Mouse (Mus musculus) CH12.LX (cell line): ENCODE measurements at regions not wholly inside any gene's neighbourhood (a gene's known extent, or its start where the extent isn't known, plus 50 kb on each side); places are given as distances from the start of the nearest gene placed in this dataset.

Experiments
- DNase-seq: peaks from one replicate; pipeline ENCODE4 v3.0.0-alpha.2; 2013; ENCODE audit errors: extremely low read depth
- H3K27ac ChIP-seq: 2 replicates; pipeline ENCODE4 v1.5.1; 2012; ENCODE audit warnings: low read depth, mild to moderate bottlenecking, control low read depth, moderate library complexity; ENCODE audit not compliant: insufficient read depth
- H3K27me3 ChIP-seq: replicated peaks from 2 replicates; pipeline ENCODE3; 2012; ENCODE audit warnings: inconsistent platforms
- H3K36me3 ChIP-seq, 2 experiments: replicated peaks in 1 of 2; 2 replicates each; pipeline versions ENCODE3 to v1.6.1; 2012; ENCODE audit warnings: inconsistent platforms in 1 of 2, low read length in 1 of 2, mild to moderate bottlenecking in 1 of 2, mixed read lengths in 1 of 2, moderate library complexity in 1 of 2; ENCODE audit not compliant: control insufficient read depth in 1 of 2, insufficient read depth in 1 of 2
- H3K4me1 ChIP-seq, 2 experiments: 2 replicates each; pipeline ENCODE4 v1.6.1; 2012; ENCODE audit warnings: inconsistent platforms in 1 of 2, moderate library complexity in 1 of 2; ENCODE audit not compliant: insufficient read depth in 2 of 2, control insufficient read depth in 1 of 2
- H3K4me2 ChIP-seq: 2 replicates; pipeline ENCODE4 v1.6.1; 2012; ENCODE audit warnings: low read depth, mild to moderate bottlenecking, control low read depth; ENCODE audit not compliant: poor library complexity, insufficient read depth, severe bottlenecking
- H3K4me3 ChIP-seq, 3 experiments: fragments of 150-350 bp in 1 of 3; sonication (generic) in 1 of 3; replicated peaks in 1 of 3; 2 replicates each; pipeline versions ENCODE3 to v1.5.1; 2011 to 2012; ENCODE audit warnings: low read depth in 2 of 3, low read length in 2 of 3, mild to moderate bottlenecking in 2 of 3, moderate library complexity in 2 of 3, control low read depth in 1 of 3, improper control_type of control experiment in 1 of 3, inconsistent platforms in 1 of 3, mixed read lengths in 1 of 3; ENCODE audit not compliant: poor library complexity in 1 of 3
- H3K79me2 ChIP-seq: replicated peaks from 2 replicates; pipeline ENCODE4 v1.6.1; 2012; ENCODE audit warnings: mild to moderate bottlenecking, moderate library complexity; ENCODE audit not compliant: control insufficient read depth, poor library complexity, insufficient read depth, severe bottlenecking; ENCODE audit errors: extremely low read depth
- H3K9ac ChIP-seq: 2 replicates; pipeline ENCODE4 v1.6.1; 2012; ENCODE audit warnings: low read depth, mild to moderate bottlenecking, control low read depth, moderate library complexity; ENCODE audit not compliant: insufficient read depth
- H3K9me3 ChIP-seq: replicated peaks from 2 replicates; pipeline ENCODE3; 2012; ENCODE audit warnings: low read length, inconsistent platforms, mixed read lengths
- CHD2 ChIP-seq: IDR thresholded peaks from 2 replicates; pipeline ENCODE4 v1.6.1; 2011; ENCODE audit warnings: low read length, improper control_type of control experiment
- E2F4 ChIP-seq: IDR thresholded peaks from 2 replicates; pipeline ENCODE4 v1.6.1; 2011; ENCODE audit warnings: low read depth, low read length, improper control_type of control experiment; ENCODE audit not compliant: insufficient replicate concordance
- ELF1 ChIP-seq: IDR thresholded peaks from 2 replicates; pipeline ENCODE4 v1.6.1; 2014; ENCODE audit warnings: low read depth, mild to moderate bottlenecking, inconsistent platforms, low read length, improper control_type of control experiment
- EP300 ChIP-seq: IDR thresholded peaks from 2 replicates; pipeline ENCODE4 v1.6.1; 2011; ENCODE audit warnings: low read length, improper control_type of control experiment
- GABPA ChIP-seq: IDR thresholded peaks from 2 replicates; pipeline ENCODE4 v1.6.1; 2012; ENCODE audit warnings: low read depth, low read length, improper control_type of control experiment, inconsistent platforms; ENCODE audit not compliant: insufficient replicate concordance
- IRF4 ChIP-seq: IDR thresholded peaks from 2 replicates; pipeline ENCODE4 v1.6.1; 2014; ENCODE audit warnings: low read depth, mild to moderate bottlenecking, inconsistent platforms, low read length, improper control_type of control experiment
- JUN ChIP-seq: IDR thresholded peaks from 2 replicates; pipeline ENCODE4 v1.6.1; 2011; ENCODE audit warnings: low read depth, mild to moderate bottlenecking, low read length, improper control_type of control experiment, moderate library complexity; ENCODE audit not compliant: insufficient read depth
- JUND ChIP-seq: conservative IDR thresholded peaks from 2 replicates; pipeline ENCODE4 v1.6.1; 2011; ENCODE audit warnings: low read depth, low read length, improper control_type of control experiment
- KAT2A ChIP-seq: IDR thresholded peaks from 2 replicates; pipeline ENCODE4 v1.6.1; 2012; ENCODE audit warnings: low read length, improper control_type of control experiment, inconsistent platforms; ENCODE audit not compliant: insufficient replicate concordance
- MAFK ChIP-seq: IDR thresholded peaks from 2 replicates; pipeline ENCODE4 v1.6.1; 2011; ENCODE audit warnings: low read length, improper control_type of control experiment; ENCODE audit not compliant: insufficient replicate concordance
- MAX ChIP-seq: IDR thresholded peaks from 2 replicates; pipeline ENCODE4 v1.6.1; 2011; ENCODE audit warnings: low read length, improper control_type of control experiment
- MAZ ChIP-seq: IDR thresholded peaks from 2 replicates; pipeline ENCODE4 v1.6.1; 2012; ENCODE audit warnings: low read depth, mild to moderate bottlenecking, inconsistent platforms, low read length, improper control_type of control experiment, moderate library complexity
- MEF2A ChIP-seq: IDR thresholded peaks from 2 replicates; pipeline ENCODE4 v1.6.1; 2014; ENCODE audit warnings: low read depth, mild to moderate bottlenecking, inconsistent platforms, low read length, improper control_type of control experiment, borderline replicate concordance
- MXI1 ChIP-seq: IDR thresholded peaks from 2 replicates; pipeline ENCODE4 v1.6.1; 2011; ENCODE audit warnings: mild to moderate bottlenecking, low read depth, low read length, improper control_type of control experiment
- MYC ChIP-seq: IDR thresholded peaks from 2 replicates; pipeline ENCODE4 v1.6.1; 2011; ENCODE audit warnings: low read depth, mild to moderate bottlenecking, improper control_type of control experiment, low read length
- NRF1 ChIP-seq: IDR thresholded peaks from 2 replicates; pipeline ENCODE4 v1.6.1; 2014; ENCODE audit warnings: low read depth, mild to moderate bottlenecking, inconsistent platforms, low read length, improper control_type of control experiment, moderate library complexity
- PAX5 ChIP-seq: IDR thresholded peaks from 2 replicates; pipeline ENCODE4 v1.6.1; 2012; ENCODE audit warnings: low read length, inconsistent platforms, mixed read lengths
- POLR2A ChIP-seq: IDR thresholded peaks from 2 replicates; pipeline ENCODE4 v1.6.1; 2011; ENCODE audit warnings: low read depth, mild to moderate bottlenecking, improper control_type of control experiment, low read length
- POLR2AphosphoS2 ChIP-seq: IDR thresholded peaks from 2 replicates; pipeline ENCODE4 v1.6.1; 2011; ENCODE audit warnings: low read depth, low read length, improper control_type of control experiment
- RAD21 ChIP-seq: IDR thresholded peaks from 2 replicates; pipeline ENCODE4 v1.6.1; 2011; ENCODE audit warnings: low read depth, mild to moderate bottlenecking, low read length, improper control_type of control experiment, moderate library complexity
- RCOR1 ChIP-seq: conservative IDR thresholded peaks from 2 replicates; pipeline ENCODE4 v1.6.1; 2012; ENCODE audit warnings: low read depth, mild to moderate bottlenecking, inconsistent platforms, low read length, improper control_type of control experiment
- SIN3A ChIP-seq: IDR thresholded peaks from 2 replicates; pipeline ENCODE4 v1.6.1; 2012; ENCODE audit warnings: low read length, improper control_type of control experiment, inconsistent platforms
- SMC3 ChIP-seq: IDR thresholded peaks from 2 replicates; pipeline ENCODE4 v1.6.1; 2011; ENCODE audit warnings: low read depth, low read length, improper control_type of control experiment
- TBP ChIP-seq: conservative IDR thresholded peaks from 2 replicates; pipeline ENCODE4 v1.6.1; 2011; ENCODE audit warnings: low read depth, low read length, improper control_type of control experiment
- TCF12 ChIP-seq: IDR thresholded peaks from 2 replicates; pipeline ENCODE4 v1.6.1; 2014; ENCODE audit warnings: low read depth, mild to moderate bottlenecking, inconsistent platforms, low read length, improper control_type of control experiment
- USF1 ChIP-seq: IDR thresholded peaks from 2 replicates; pipeline ENCODE4 v1.6.1; 2014; ENCODE audit warnings: low read depth, mild to moderate bottlenecking, inconsistent platforms, low read length, improper control_type of control experiment
- ZKSCAN1 ChIP-seq: IDR thresholded peaks from 2 replicates; pipeline ENCODE4 v1.6.1; 2012; ENCODE audit warnings: low read depth, inconsistent platforms, low read length, improper control_type of control experiment, borderline replicate concordance
- ZNF384 ChIP-seq: IDR thresholded peaks from 2 replicates; pipeline ENCODE4 v1.6.1; 2012; ENCODE audit warnings: low read depth, low read length, improper control_type of control experiment, inconsistent platforms
- dilution Hi-C: fragments of 300-500 bp; cut with MboI; formaldehyde crosslinking; loops from 2 replicates; pipeline ENCODE4 v1.14.3; 2020; ENCODE audit warnings: low sequenced_read_pairs; ENCODE audit not compliant: extremely low pct_unique_long_range_greater_than_20kb, extremely low pct_ligation_motif_present
- in situ Hi-C: fragments of 300-500 bp; cut with MboI; formaldehyde crosslinking; loops from 3 replicates; pipeline ENCODE4 v1.14.3; 2019; ENCODE audit warnings: low sequenced_read_pairs, low pct_ligation_motif_present, low pct_unique_long_range_greater_than_20kb, mixed read lengths

DNA sequence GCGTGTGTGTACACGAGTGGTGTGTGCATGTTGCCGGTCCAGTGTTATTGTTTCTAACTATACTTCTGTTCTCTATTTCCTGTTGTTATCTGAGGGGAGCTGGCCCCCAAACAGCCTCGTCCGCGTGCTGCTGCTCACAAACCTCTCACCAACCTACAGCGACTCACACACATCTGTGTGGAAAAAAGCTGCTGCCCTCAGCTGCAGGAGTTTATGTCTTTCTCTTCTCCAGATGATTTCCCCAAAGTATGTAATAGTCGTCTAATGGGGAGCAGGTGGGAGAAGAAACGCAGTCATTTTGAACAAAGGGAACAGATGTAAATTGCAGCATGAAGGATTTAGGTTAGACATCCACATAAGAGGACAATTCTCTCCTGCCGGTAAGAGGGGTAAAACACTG, 55.1 kb upstream of the Zfhx3 start:
- in situ Hi-C loops (no loop called here), dilution Hi-C loops (no loop called here)
- Histone ChIP-seq H3K36me3 (no peaks in the 10 kb centered on the region), H3K4me2 (no peak overlapping the region), H3K4me3 (no peak overlapping the region), H3K27me3 (no peaks in the 10 kb centered on the region), H3K27ac (no peak overlapping the region), H3K4me1 (peaks cover 0 to 8% of the 10 kb centered on the region in 2 experiments; a peak in 2 of 4 replicates), H3K9ac (no peak overlapping the region), H3K9me3 (no peaks in the 10 kb centered on the region), H3K79me2 (no peaks in the 10 kb centered on the region)
- no peak for DNase-seq
- no peak for TF ChIP-seq MAZ
- TF ChIP-seq MYC, result no peak
- TF ChIP-seq E2F4, result no peak
- TF ChIP-seq MEF2A, result no peak
- TF ChIP-seq CHD2, result no peak
- no peak for TF ChIP-seq JUND
- no peak for TF ChIP-seq TCF12
- TF ChIP-seq MXI1, result no peak
- TF ChIP-seq RAD21, result no peak
- no peak for TF ChIP-seq IRF4
- TF ChIP-seq ELF1, result no peak
- TF ChIP-seq EP300, result no peak
- TF ChIP-seq JUN, result no peak
- TF ChIP-seq TBP, result no peak
- no peak for TF ChIP-seq GABPA
- TF ChIP-seq SIN3A, result no peak
- TF ChIP-seq MAX, result no peak

DNA sequence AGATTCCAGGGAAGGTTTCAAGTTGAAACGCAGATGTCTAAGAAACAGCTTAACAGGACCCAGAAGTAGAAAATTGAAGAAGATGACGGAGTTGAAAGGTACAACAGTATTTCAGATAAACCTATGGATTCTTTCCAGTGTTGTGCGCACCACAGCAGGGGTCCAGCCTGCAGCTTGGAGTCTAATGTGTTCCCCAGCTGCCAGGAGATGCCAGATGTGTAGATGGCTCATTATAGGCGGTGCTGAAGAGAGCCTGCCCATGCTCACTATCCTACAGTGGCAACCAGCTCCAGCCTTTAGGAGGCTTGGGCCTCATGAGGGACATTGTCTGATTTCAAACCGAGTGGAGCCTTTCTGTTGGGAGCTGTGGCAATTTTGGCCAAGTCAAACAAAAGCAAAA, 51.5 kb upstream of the Zfhx3 start:
- H3K9me3 ChIP-seq, result no peaks in the 10 kb centered on the region
- no peaks in the 10 kb centered on the region for H3K36me3 ChIP-seq
- no peak overlapping the region for H3K27ac ChIP-seq
- dilution Hi-C loops, result no loop called here
- no peak overlapping the region for H3K9ac ChIP-seq
- H3K27me3 ChIP-seq, result no peaks in the 10 kb centered on the region
- no peaks in the 10 kb centered on the region for H3K79me2 ChIP-seq
- no peak for DNase-seq
- peaks cover 0 to 4% of the 10 kb centered on the region in 2 experiments; a peak in 2 of 4 replicates for H3K4me1 ChIP-seq
- in situ Hi-C loops, result no loop called here
- H3K4me3 ChIP-seq, result no peak overlapping the region
- H3K4me2 ChIP-seq, result no peak overlapping the region
- TF ChIP-seq CHD2, result no peak
- no peak for TF ChIP-seq RCOR1
- TF ChIP-seq MAX, result no peak
- TF ChIP-seq ZKSCAN1, result no peak
- no peak for TF ChIP-seq POLR2AphosphoS2
- TF ChIP-seq SMC3, result no peak
- no peak for TF ChIP-seq MAFK
- no peak for TF ChIP-seq POLR2A
- no peak for TF ChIP-seq MYC
- no peak for TF ChIP-seq ZNF384
- TF ChIP-seq MXI1, result no peak
- TF ChIP-seq IRF4, result no peak
- TF ChIP-seq MAZ, result no peak
- no peak for TF ChIP-seq PAX5
- TF ChIP-seq USF1, result no peak
- no peak for TF ChIP-seq NRF1
- no peak for TF ChIP-seq EP300
- TF ChIP-seq SIN3A, result no peak
- no peak for TF ChIP-seq KAT2A
- TF ChIP-seq RAD21, result no peak
